Mouse (Mus musculus): Measurements from ENCODE around the gene 1700037C18Rik.

1700037C18Rik gene

DNA sequence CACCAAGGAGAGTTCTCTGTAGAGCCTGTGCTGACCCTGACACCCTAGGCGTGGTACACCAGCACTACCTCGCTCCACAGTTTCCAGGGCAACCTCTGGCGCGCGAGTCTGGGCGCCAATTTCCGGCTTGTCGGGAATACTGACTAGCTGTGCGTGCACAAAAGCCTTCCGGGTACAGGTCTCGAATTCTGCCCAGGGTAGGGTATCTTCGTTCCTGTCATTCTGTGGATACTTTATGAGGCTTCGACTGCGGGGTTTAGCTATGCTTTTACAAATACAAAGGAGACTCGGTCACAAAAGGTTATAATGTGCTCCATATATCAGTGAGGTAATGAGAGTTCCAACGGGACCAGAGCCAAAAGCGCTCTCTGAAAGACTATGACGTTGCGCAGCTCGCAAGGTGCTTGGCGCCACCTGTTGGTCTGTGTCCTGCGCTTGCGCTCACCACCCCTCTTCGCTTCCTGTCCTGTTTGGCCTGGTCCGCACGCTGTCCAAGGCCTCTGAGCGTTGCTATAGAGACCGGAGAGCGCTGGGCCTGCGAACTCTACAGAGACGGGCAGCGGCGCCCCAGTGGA lies at the start of gene 1700037C18Rik, which contains the start of gene Cluap1:
Gene 1700037C18Rik (minus strand): TSS at position 153 of the 575 bp plus-strand sequence.
Gene Cluap1 (plus strand): TSS at position 265 of the 575 bp plus-strand sequence.
- peak; percentile 94 for DNase-seq

GRCm38 (mm10) chr16:3956369-3956768 lies 47.9 kb upstream of the 1700037C18Rik start:
- peak; percentile 73 for DNase-seq

GRCm38 (mm10) chr16:3951141-3951540 lies 42.7 kb upstream of the 1700037C18Rik start:
- DNase-seq = no peak

- DNase-seq = no peak
Measured at GRCm38 (mm10) chr16:3934701-3935100, 26.2 kb upstream of the 1700037C18Rik start.

DNA sequence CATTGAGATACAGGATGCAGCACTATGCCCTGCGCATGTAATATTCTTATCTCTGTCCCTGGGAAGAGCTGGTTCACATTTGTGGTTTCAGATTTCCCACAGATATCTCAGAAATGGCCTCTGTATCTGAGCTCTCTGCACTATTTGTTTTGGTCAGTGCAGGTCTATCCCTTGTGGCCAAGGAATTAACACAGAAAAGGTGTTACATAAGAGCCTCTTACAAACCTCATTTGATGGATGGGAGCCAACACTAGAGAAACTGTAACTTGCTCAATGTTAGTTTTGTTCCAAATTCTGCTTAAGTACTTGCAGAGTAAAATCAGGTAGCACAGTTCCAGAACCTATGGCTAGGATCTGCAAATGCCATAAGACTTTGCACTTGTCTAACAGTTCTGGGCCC lies 25.6 kb upstream of the 1700037C18Rik start:
- no peak for DNase-seq

- no peak for DNase-seq
Measured at GRCm38 (mm10) chr16:3933536-3933935, 25.0 kb upstream of the 1700037C18Rik start.

DNA sequence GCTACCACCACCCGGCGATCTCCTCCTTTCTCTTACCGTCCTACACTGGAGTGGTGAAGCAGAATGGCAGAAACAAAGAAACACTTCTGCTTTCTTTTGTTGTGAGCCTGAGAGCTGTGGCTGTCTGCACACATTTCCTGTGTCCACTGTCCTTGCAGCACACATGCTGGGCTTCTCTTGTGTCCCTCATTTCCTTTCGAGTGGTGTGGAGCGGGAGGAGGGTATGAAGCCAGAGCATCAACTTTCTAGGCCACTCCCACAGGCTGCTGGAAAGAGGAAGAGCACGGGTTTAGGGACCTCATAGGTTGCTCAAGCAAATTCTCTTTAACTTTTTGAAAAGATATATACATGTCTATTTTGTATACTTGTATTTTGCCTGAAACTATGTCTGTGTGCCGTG lies 20.7 kb upstream of the 1700037C18Rik start:
- DNase-seq = no peak

GRCm38 (mm10) chr16:3928582-3928981 lies 20.1 kb upstream of the 1700037C18Rik start:
- DNase-seq = no peak

- no peak for DNase-seq
Measured at GRCm38 (mm10) chr16:3923966-3924365, 15.5 kb upstream of the 1700037C18Rik start.

DNA sequence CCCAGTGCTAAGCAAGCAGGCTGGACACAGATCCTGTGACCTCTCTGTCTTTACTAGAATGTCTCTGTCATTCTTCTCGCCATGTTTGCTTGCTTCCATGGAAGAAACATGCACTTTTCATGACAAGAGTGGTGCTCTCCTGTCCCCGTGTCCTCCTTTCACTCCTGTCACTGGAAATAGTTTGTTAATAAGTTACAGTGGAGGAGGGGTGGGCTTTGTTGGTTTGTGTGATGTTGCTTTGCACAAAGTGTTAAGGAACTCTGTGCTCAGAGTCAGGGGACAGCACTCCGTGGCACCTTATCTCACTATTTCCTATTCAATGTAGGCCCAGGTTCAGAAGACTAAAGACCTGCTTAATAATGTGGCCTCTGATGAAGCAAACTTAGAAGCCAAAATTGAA lies 15.0 kb upstream of the 1700037C18Rik start:
- no peak for DNase-seq

- DNase-seq = no peak
Measured at GRCm38 (mm10) chr16:3920756-3921155, 12.3 kb upstream of the 1700037C18Rik start.

DNA sequence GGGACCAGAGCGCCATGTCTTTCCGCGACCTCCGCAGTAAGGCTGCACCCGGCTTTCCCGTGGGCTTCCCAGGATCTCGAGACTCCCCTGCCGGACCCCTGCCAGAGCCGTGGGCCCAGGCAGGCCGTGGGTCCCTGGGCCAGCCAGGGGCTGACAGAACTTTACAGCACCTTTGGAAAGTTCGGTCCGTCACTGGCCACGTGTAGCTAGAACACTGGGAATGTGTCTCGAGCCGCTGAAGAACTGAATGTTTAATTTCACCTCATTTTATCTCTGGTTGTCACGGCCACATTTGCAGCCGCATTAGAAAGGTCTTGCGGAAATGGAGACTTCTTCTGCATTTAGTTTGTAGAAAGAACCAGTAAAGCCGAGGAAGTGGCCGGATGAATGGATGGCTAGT lies 629 bp upstream of the 1700037C18Rik start:
- no peak for DNase-seq

DNA sequence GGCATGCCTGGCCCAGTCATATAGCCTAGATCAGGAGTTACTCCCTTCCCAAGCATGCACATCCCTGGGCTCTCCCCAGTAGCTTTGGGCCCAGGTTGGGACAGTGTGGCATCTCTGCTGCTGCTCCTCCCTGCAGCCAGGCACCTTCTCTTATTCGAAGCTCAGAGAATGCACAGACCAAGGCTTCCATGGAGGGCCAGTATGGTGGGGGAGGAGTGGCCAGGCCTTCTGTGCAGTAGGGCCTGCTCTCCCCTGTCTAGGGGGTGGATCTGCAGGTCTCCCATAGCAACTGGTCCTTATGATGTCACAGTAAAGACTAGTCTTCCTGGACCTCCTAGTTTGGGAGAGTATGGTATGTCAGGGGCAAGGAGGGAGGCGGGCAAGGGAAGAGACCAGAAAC lies 1.0 kb downstream of the 1700037C18Rik start:
- DNase-seq = no peak

- DNase-seq = no peak
Measured at GRCm38 (mm10) chr16:3896553-3896952, 11.9 kb downstream of the 1700037C18Rik start.

GRCm38 (mm10) chr16:3896046-3896445 lies 12.4 kb downstream of the 1700037C18Rik start:
- no peak for DNase-seq

GRCm38 (mm10) chr16:3895173-3895792 lies 13.2 kb downstream of the 1700037C18Rik start:
- DNase-seq = no peak

DNA sequence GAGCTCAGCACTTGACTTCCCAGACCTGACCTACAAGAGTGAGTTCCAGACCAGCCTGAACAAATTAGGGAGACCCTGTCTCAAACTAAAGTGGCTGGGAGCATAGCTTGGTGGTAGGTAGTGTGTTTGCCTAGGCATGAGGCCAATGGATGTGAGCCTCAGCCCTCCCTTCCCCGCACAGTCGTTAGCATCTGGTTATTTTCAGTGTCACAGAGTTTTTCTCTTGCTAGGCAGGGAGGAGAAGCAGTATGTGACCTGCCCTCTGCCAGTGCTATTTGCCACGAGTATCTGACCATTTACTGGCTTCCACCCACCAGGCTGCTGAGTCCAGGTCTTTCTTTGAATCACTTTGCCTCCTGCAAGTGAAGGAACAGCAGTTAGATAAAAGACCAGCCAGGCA lies 14.8 kb downstream of the 1700037C18Rik start:
- DNase-seq = no peak

DNA sequence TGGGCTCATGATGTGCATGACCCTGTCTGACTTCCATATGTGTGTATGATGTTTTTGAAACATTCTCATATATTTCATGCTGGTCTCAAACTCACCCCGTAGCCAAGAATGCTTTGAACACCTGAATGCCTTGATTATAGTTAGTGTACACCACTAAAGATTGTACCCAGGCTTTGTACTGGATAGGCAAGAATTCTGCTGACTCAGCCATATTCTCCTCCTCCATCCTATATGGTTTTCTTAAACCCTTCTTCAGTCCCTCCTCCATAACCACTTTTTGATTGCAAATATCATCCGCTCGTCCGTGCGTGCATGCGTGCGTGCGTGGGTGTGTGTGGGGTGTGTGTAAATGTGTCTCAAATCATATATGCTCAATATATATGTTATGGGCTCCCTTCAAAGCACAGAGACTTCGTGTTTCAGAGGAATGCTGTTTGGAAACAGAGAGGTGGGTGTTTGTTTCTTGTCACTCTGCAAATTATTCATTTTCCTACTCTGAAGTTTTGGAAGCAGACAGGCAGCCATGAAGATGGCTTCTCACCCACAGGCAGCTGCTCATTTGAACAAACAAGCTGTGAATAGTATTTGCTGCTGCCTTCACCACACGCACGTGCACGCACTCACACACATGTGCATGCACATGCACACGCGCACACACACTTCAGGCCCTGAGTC lies 16.7 kb downstream of the 1700037C18Rik start:
- DNase-seq = no peak

DNA sequence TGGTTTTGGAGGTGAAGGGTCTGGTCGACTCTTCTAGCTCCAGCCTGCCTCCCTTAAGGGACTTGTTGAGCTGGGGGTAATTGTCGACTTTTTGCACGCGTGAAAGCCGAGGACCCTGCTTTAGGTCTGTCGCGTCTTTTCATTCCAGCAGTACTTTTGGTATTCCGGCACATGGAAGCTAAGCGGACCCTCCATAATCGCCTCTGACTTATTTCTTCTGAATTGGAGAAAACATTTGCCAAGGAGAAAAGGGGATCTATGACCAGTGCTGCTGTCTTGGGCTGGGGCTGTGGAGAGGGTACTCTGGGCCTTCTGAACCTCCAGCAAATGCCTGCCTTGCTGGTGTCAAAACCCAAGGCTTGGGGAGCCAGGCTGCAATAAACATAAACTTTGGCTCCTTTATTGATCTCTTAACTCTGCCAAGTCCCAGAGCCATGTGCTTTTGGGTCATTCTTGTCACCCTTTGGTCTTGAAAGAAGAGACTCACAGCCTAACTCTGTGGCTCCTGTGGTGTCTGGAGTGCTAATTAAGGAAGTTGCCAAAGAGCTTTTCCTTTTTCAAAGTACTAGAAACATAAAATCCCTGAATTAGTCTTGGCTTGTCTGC lies 23.3 kb downstream of the 1700037C18Rik start:
- DNase-seq = no peak

DNA sequence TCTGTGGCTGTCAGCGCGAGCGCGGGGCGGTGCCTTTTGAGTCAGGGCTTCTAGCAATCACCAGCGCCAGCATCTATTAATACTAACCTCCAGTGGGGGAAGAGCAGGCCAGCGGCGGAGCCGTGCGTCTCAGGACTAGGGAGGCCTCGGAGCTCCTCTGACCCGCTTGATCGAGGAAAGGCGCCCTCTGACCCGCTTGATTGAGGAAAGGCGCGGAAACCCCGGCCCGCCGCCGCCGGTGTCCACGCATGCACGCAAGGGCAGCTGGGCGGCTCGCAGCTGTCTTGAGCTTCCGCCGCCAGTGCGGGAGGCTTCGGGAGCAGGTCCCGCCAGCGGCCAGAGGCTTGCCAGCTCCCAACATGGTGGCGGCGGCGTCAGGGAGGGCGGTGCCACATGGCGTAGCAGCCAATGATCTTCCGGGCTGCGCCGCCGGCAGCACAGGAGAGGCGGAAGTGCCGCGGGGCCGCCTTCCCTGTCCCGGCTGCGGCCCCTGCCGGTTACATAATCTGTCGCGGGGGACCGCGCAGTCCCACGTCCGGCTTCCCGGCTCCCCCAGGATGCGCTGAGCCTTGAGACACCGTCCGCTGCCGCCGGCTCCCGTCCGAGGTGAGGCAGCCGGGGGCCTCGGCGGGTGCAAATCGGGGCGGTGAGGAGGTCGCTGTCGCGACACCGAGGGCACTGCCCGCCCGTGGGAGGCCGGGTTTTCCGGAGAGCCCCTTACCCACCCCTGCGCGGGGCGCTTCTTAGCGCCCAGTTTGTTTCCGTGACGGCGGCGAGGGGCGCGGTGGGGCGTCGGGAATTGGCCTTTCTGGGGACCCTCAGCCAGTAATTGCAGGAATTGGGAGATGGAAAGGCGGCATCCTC lies 24.1 kb downstream of the 1700037C18Rik start, which contains the start of the genes Zfp597 and Gm20695:
Gene Zfp597 (minus strand): TSS at position 361 of the 864 bp plus-strand sequence.
Gene Gm20695 (plus strand): TSS at position 448 of the 864 bp plus-strand sequence.
- peak; percentile 95 for DNase-seq

GRCm38 (mm10) chr16:3876346-3876745 lies 32.1 kb downstream of the 1700037C18Rik start:
- DNase-seq = no peak

Data from cerebellum, adult 11-12 months (tissue).